Mouse (Mus musculus) heart, embryonic 14.5 days (tissue): Measurements from ENCODE around the gene Tmprss6. TPM values are rescaled to one million over a fixed set of nuclear protein-coding genes. Genes with fewer than 3 reads are reported as not detected.

ENCODE experiments used
- ATAC-seq: fragments of 200-750 bp; cut with Nextera tagmentation; 2 replicates; pipeline ENCODE4 v1.8.0; 2017; ENCODE audit warnings: low read depth, moderate TSS enrichment; ENCODE audit not compliant: insufficient number of reproducible peaks, insufficient read depth, low FRiP score
- H3K27ac ChIP-seq, 2 experiments: fragments of 200-500 bp in 1 of 2; fragments of 300-500 bp in 1 of 2; sonication (generic) in 1 of 2; replicated peaks in 1 of 2; 2 replicates each; pipeline ENCODE4 v1.5.1; 2012 to 2014; ENCODE audit warnings: low read depth in 2 of 2, low read length in 2 of 2, control low read depth in 1 of 2, mild to moderate bottlenecking in 1 of 2, mixed read lengths in 1 of 2; ENCODE audit not compliant: control insufficient read depth in 1 of 2, insufficient read depth in 1 of 2
- H3K27me3 ChIP-seq: fragments of 300-500 bp; sonication (generic); 2 replicates; pipeline ENCODE4 v1.6.1; 2014; ENCODE audit warnings: mild to moderate bottlenecking, low read length, control low read depth; ENCODE audit not compliant: control insufficient read depth, insufficient read depth
- H3K36me3 ChIP-seq: fragments of 300-500 bp; sonication (generic); 2 replicates; pipeline ENCODE4 v1.6.1; 2014; ENCODE audit warnings: mild to moderate bottlenecking, control low read depth, low read length, mixed read lengths; ENCODE audit not compliant: control insufficient read depth, insufficient read depth
- H3K4me1 ChIP-seq, 2 experiments: fragments of 200-500 bp in 1 of 2; fragments of 300-500 bp in 1 of 2; sonication (generic) in 1 of 2; 2 replicates each; pipeline ENCODE4 v1.6.1; 2012 to 2014; ENCODE audit warnings: low read length in 2 of 2, control low read depth in 1 of 2, mixed read lengths in 1 of 2; ENCODE audit not compliant: control insufficient read depth in 2 of 2, insufficient read depth in 2 of 2
- H3K4me2 ChIP-seq: fragments of 300-500 bp; sonication (generic); 2 replicates; pipeline ENCODE4 v1.6.1; 2014; ENCODE audit warnings: mild to moderate bottlenecking, low read length
- H3K4me3 ChIP-seq, 2 experiments: fragments of 200-500 bp in 1 of 2; fragments of 300-500 bp in 1 of 2; sonication (generic) in 1 of 2; 2 replicates each; pipeline ENCODE4 v1.5.1; 2012 to 2014; ENCODE audit warnings: low read length in 2 of 2, mild to moderate bottlenecking in 2 of 2, control low read depth in 1 of 2, low read depth in 1 of 2, moderate library complexity in 1 of 2; ENCODE audit not compliant: control insufficient read depth in 1 of 2, insufficient read depth in 1 of 2
- H3K9ac ChIP-seq: fragments of 300-500 bp; sonication (generic); 2 replicates; pipeline ENCODE4 v1.6.1; 2014; ENCODE audit warnings: mild to moderate bottlenecking, low read length
- H3K9me3 ChIP-seq: fragments of 300-500 bp; sonication (generic); 2 replicates; pipeline ENCODE4 v1.6.1; 2016; ENCODE audit warnings: low read length, control low read depth; ENCODE audit not compliant: control insufficient read depth
- WGBS: fragments of 180-500 bp; shearing (Covaris S2); extraction: QIAGEN DNeasy Blood & Tissue Kit; methylation state at CpG from one replicate; pipeline ENCODE4 v1.1.7; 2014; 5-methylcytosine and 5-hydroxymethylcytosine counted together
- polyA plus RNA-seq: library from polyadenylated mRNA; unstranded; fragments of >200 nt; fragmentation: Nextera tagmentation; extraction: Ambion mirVana; gene quantifications from 2 replicates; pipeline ENCODE4 v1.2.1, GENCODE M21; 2014

Gene Tmprss6
- polyA plus RNA-seq = 0.09 TPM in 1 of 2 replicates, not detected in the other

DNA sequence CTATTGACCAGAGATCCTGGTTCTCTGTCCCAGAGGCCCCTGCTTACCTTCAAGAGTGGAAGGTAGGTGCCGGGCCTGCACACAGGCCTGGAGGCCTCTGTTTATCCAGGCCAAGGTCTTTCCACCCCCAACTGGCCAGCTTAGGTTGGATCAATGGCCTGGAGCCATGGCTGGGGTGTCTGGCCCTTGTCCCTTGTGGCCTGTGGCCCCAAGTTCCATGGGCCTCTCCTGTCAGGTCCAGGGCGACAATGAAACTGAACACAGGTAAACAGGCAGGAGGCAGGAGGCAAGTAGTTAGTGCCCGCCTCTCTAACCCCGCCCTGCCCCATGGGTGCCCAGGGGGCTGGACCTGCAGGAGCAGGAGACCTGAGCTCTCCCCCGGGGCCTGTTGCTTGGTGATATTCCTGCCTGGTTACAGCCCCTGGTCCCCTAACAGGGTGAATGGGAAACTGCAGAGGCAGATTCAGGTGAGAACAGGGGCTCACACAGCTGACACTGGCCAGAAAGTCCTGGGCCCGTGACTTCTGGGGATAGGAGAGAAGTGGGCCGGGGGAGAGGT, at the start of gene Tmprss6:
Tmprss6 (minus strand) TSS at position 256 of the 559 bp plus-strand sequence.
- 73% methylated on average over 7 of the region's 7 CpGs for WGBS
- no peaks in the 10 kb centered on the region for H3K36me3 ChIP-seq
- no peak within 1 kb of the TSS for H3K9ac ChIP-seq
- H3K4me1 ChIP-seq = peaks cover 14 to 15% of the 10 kb centered on the region in 2 experiments; a peak in 3 of 4 replicates
- ATAC-seq = no peak
- no peak within 1 kb of the TSS for H3K4me3 ChIP-seq
- H3K9me3 ChIP-seq = no peaks in the 10 kb centered on the region
- no peak within 1 kb of the TSS for H3K4me2 ChIP-seq
- no peaks in the 10 kb centered on the region for H3K27me3 ChIP-seq
- H3K27ac ChIP-seq = no peak within 1 kb of the TSS

DNA sequence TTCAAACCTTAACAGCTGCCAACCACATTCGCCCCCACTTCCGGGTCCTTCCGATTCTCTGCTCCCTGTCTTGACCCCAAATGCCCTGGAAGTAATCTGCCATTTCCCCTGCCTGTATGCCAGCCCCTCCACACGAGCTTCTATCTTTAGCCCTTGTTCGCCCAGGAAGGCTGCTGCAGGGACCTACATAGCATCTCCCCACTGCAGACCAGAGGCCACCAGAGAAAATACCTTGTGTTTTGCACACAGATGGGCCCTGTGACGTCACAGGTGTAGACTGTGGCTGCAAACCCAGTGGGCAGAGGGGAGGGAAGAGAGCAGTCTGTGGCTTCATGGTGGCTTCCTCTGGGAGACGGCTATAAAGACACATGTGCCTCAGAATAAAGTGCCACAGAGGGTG, 49.8 kb upstream of the Tmprss6 start:
- no peaks in the 10 kb centered on the region for H3K27me3 ChIP-seq
- no peaks in the 10 kb centered on the region for H3K9me3 ChIP-seq
- H3K9ac ChIP-seq = no peak overlapping the region
- H3K4me2 ChIP-seq = no peak overlapping the region
- H3K4me3 ChIP-seq = no peak overlapping the region
- no peak overlapping the region for H3K27ac ChIP-seq
- 45% methylated on average over 7 of the region's 7 CpGs for WGBS
- H3K4me1 ChIP-seq = peaks cover 11 to 13% of the 10 kb centered on the region in 2 experiments; a peak in 3 of 4 replicates
- no peaks in the 10 kb centered on the region for H3K36me3 ChIP-seq
- ATAC-seq = no peak

DNA sequence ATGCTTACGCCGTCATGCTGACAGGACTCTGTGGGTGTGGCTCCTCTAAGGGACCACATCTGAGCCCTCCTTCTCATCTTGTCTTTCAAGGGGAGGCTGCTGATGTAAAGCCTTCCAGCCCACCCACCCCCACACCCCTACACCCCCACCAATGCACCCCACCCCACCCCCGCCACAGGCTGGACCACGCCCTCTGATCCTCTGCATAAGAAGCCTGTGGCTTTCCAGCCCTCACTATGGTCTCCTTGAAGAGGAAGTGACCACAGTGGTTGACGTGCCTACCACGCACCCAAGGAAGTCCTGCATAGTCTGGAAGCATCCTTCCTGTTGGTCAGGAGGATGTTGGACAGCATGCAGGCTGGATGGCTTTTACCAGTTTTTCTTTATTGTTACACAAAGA, 47.3 kb upstream of the Tmprss6 start:
- no peak overlapping the region for H3K4me2 ChIP-seq
- no peak overlapping the region for H3K27ac ChIP-seq
- H3K9me3 ChIP-seq = no peaks in the 10 kb centered on the region
- H3K36me3 ChIP-seq = no peaks in the 10 kb centered on the region
- WGBS = 78% methylated on average over 6 of the region's 6 CpGs
- no peak overlapping the region for H3K4me3 ChIP-seq
- ATAC-seq = no peak
- H3K9ac ChIP-seq = no peak overlapping the region
- peaks cover 11 to 12% of the 10 kb centered on the region in 2 experiments; a peak in 3 of 4 replicates for H3K4me1 ChIP-seq
- no peaks in the 10 kb centered on the region for H3K27me3 ChIP-seq

DNA sequence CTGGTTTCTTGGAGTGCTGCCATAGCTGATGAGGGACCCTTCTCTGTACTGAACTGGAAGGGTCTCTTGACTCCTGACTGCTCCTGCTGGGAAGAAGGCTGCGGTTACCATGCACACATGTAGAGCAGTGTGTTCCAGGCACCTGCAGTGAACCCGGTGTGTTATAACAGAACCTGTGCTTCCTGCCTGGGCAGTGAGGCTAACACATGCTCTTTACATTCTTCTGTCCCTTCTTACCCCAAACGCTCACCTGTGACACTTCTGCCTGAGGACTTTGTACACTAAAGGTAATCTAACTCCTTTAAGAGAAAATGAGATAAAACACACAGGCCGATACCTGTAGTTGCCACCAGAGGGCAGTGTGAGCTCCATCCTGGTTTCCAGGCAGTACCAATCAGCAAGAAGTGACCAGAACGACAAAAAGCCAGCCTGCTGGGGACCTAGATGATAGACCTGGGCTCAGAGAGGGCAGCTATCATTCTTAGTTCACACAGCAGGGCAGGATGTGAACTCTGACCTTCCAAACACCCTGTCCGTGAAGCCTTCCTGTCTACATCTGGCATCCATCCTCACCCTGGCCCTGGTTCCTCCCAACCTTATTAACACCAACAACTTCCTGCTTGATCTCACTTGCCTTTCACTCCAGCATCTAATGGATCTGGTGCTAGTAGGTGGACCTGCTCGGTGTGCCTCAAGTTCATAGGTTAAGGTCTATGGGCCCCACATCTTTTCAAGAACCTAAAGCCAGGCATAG, 46.1 kb upstream of the Tmprss6 start:
- Histone ChIP-seq H3K27me3 (no peaks in the 10 kb centered on the region), H3K4me2 (no peak overlapping the region), H3K4me1 (peaks cover 10 to 23% of the 10 kb centered on the region in 2 experiments), H3K27ac (no peak overlapping the region), H3K4me3 (no peak overlapping the region), H3K9me3 (no peaks in the 10 kb centered on the region), H3K36me3 (no peaks in the 10 kb centered on the region), H3K9ac (no peak overlapping the region)
- 23% methylated on average over 7 of the region's 7 CpGs for WGBS
- no peak for ATAC-seq

DNA sequence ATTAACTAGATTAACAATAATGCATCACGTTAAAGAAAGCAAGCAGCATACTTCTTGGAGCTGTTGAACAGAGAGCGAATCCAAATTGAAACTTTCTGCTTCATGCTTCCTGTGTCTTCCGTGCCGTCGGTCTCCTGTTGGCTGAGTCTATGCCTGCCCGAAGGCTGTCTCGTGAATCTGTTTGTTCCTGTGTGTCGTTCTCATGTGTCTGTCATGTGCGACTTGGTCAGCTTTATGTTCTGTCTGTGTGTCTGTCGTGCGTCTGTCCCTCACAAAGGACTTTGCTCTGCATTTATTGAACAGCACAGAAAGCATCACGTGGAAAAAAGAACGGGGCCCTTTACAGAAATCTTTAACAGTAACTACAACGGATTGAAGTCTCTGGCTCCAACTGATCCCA, 44.6 kb upstream of the Tmprss6 start:
- H3K4me3 ChIP-seq = no peak overlapping the region
- no peak overlapping the region for H3K4me2 ChIP-seq
- H3K27ac ChIP-seq = no peak overlapping the region
- no peaks in the 10 kb centered on the region for H3K9me3 ChIP-seq
- no peaks in the 10 kb centered on the region for H3K36me3 ChIP-seq
- 83% methylated on average over 14 of the region's 14 CpGs for WGBS
- H3K27me3 ChIP-seq = no peaks in the 10 kb centered on the region
- peaks cover 10 to 19% of the 10 kb centered on the region in 2 experiments for H3K4me1 ChIP-seq
- no peak for ATAC-seq
- no peak overlapping the region for H3K9ac ChIP-seq

DNA sequence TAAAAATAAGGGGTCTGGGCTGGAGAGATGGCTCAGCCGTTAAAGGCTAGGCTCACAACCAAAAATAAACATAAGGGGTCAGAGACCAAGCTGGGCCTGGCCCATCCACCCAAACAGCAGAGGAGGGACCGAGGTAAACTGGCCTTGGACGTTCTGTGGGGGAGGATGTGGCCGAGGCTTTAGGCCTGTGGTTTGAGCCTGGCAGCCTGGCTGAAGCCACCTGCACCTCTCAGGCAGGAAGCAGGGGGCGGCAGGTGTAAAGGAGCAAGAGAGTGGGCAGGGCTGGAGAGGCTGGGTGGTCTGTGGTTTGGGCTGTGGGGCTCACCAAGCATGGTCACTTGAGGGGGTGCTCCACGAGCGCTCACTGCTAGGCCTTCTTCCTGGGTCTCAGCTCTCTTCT, 43.5 kb upstream of the Tmprss6 start:
- Histone ChIP-seq H3K4me1 (peaks cover 10 to 16% of the 10 kb centered on the region in 2 experiments), H3K9ac (no peak overlapping the region), H3K4me2 (no peak overlapping the region), H3K4me3 (no peak overlapping the region), H3K9me3 (no peaks in the 10 kb centered on the region), H3K36me3 (no peaks in the 10 kb centered on the region), H3K27me3 (no peaks in the 10 kb centered on the region), H3K27ac (no peak overlapping the region)
- 78% methylated on average over 7 of the region's 7 CpGs for WGBS
- no peak for ATAC-seq

DNA sequence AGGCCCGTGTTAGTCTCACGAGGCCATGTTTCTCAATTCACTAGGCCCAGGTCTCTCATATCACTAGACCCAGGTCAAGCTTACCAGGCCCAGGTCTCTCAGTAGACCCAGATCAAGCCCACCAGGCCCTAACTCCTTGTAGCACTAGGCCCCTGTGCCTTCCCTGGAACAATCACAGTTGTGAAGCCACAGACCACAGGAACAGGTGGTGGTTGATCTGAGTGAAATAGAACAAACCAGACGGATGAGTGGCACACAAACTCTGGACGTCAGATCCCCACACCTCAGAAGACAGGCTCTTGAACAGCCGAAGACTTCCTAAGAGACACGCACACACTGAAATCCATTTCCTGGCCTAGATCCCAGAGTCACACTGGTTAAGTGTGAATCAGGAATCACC, 42.3 kb upstream of the Tmprss6 start:
- H3K9me3 ChIP-seq = no peaks in the 10 kb centered on the region
- no peak for ATAC-seq
- H3K4me1 ChIP-seq = peaks cover 10 to 16% of the 10 kb centered on the region in 2 experiments
- WGBS = 80% methylated on average over 6 of the region's 6 CpGs
- H3K36me3 ChIP-seq = no peaks in the 10 kb centered on the region
- H3K9ac ChIP-seq = no peak overlapping the region
- no peak overlapping the region for H3K27ac ChIP-seq
- H3K4me2 ChIP-seq = no peak overlapping the region
- H3K4me3 ChIP-seq = no peak overlapping the region
- H3K27me3 ChIP-seq = no peaks in the 10 kb centered on the region
